Mouse (Mus musculus): ENCODE measurements around the gene Ccnq.
"Not testable (repeated sequence)": the region's sequence is repeated elsewhere in the genome, so short reads cannot be mapped to it uniquely, and the experiment has no call there.

The Ccnq gene

GRCm38 (mm10) chr11:78764304-78764703 is 12.8 kb upstream of the Ccnq start:
- no peak for DNase-seq (ENCODE audit: extremely low read depth, low read depth, low spot score)

GRCm38 (mm10) chr11:78762201-78762600 is 10.7 kb upstream of the Ccnq start:
- no peak for DNase-seq (ENCODE audit: extremely low read depth, low read depth, low spot score)

GRCm38 (mm10) chr11:78761086-78761485 is 9.6 kb upstream of the Ccnq start:
- no peak for DNase-seq (ENCODE audit: extremely low read depth, low read depth, low spot score)

GRCm38 (mm10) chr11:78755299-78755698 is 3.8 kb upstream of the Ccnq start:
- no peak for DNase-seq (ENCODE audit: extremely low read depth, low read depth, low spot score)

- DNase-seq (ENCODE audit: extremely low read depth, low read depth, low spot score) = not testable (repeated sequence)
Observed at GRCm38 (mm10) chr11:78754177-78754576, 2.6 kb upstream of the Ccnq start.

- no peak for DNase-seq (ENCODE audit: extremely low read depth, low read depth, low spot score)
Observed at GRCm38 (mm10) chr11:78753183-78753582, 1.7 kb upstream of the Ccnq start.

GRCm38 (mm10) chr11:78751843-78752203 is 294 bp upstream of the Ccnq start:
- DNase-seq (ENCODE audit: extremely low read depth, low read depth, low spot score) = no peak

GRCm38 (mm10) chr11:78746264-78746663 is 5.3 kb downstream of the Ccnq start:
- no peak for DNase-seq (ENCODE audit: extremely low read depth, low read depth, low spot score)

GRCm38 (mm10) chr11:78745475-78745874 is 6.1 kb downstream of the Ccnq start:
- DNase-seq (ENCODE audit: extremely low read depth, low read depth, low spot score) = no peak

- no peak for DNase-seq (ENCODE audit: extremely low read depth, low read depth, low spot score)
Observed at GRCm38 (mm10) chr11:78742461-78742860, 9.1 kb downstream of the Ccnq start.

- DNase-seq (ENCODE audit: extremely low read depth, low read depth, low spot score) = no peak
Observed at GRCm38 (mm10) chr11:78741958-78742357, 9.6 kb downstream of the Ccnq start.

- no peak for DNase-seq (ENCODE audit: extremely low read depth, low read depth, low spot score)
Observed at GRCm38 (mm10) chr11:78739361-78739760, 12.2 kb downstream of the Ccnq start.

- DNase-seq (ENCODE audit: extremely low read depth, low read depth, low spot score) = no peak
Observed at GRCm38 (mm10) chr11:78736877-78737408, 14.6 kb downstream of the Ccnq start.

GRCm38 (mm10) chr11:78735168-78735567 is 16.4 kb downstream of the Ccnq start:
- DNase-seq (ENCODE audit: extremely low read depth, low read depth, low spot score) = no peak

- no peak for DNase-seq (ENCODE audit: extremely low read depth, low read depth, low spot score)
Observed at GRCm38 (mm10) chr11:78732619-78733018, 18.9 kb downstream of the Ccnq start.

- no peak for DNase-seq (ENCODE audit: extremely low read depth, low read depth, low spot score)
Observed at GRCm38 (mm10) chr11:78730902-78731301, 20.6 kb downstream of the Ccnq start.

GRCm38 (mm10) chr11:78728041-78728440 is 23.5 kb downstream of the Ccnq start:
- no peak for DNase-seq (ENCODE audit: extremely low read depth, low read depth, low spot score)

GRCm38 (mm10) chr11:78726366-78726765 is 25.2 kb downstream of the Ccnq start:
- DNase-seq (ENCODE audit: extremely low read depth, low read depth, low spot score) = no peak

GRCm38 (mm10) chr11:78724792-78725191 is 26.7 kb downstream of the Ccnq start:
- peak; percentile 79 for DNase-seq (ENCODE audit: extremely low read depth, low read depth, low spot score)

GRCm38 (mm10) chr11:78721419-78721818 is 30.1 kb downstream of the Ccnq start:
- no peak for DNase-seq (ENCODE audit: extremely low read depth, low read depth, low spot score)

- no peak for DNase-seq (ENCODE audit: extremely low read depth, low read depth, low spot score)
Observed at GRCm38 (mm10) chr11:78717655-78718054, 33.9 kb downstream of the Ccnq start.

GRCm38 (mm10) chr11:78708642-78709041 is 42.9 kb downstream of the Ccnq start:
- no peak for DNase-seq (ENCODE audit: extremely low read depth, low read depth, low spot score)

GRCm38 (mm10) chr11:78706026-78706425 is 45.5 kb downstream of the Ccnq start:
- DNase-seq (ENCODE audit: extremely low read depth, low read depth, low spot score) = no peak

- DNase-seq (ENCODE audit: extremely low read depth, low read depth, low spot score) = no peak
Observed at GRCm38 (mm10) chr11:78703085-78703484, 48.4 kb downstream of the Ccnq start.

Measured in fat pad, adult 2 months (tissue).